Mouse (Mus musculus): ENCODE measurements around the gene Olfr52.

DNA sequence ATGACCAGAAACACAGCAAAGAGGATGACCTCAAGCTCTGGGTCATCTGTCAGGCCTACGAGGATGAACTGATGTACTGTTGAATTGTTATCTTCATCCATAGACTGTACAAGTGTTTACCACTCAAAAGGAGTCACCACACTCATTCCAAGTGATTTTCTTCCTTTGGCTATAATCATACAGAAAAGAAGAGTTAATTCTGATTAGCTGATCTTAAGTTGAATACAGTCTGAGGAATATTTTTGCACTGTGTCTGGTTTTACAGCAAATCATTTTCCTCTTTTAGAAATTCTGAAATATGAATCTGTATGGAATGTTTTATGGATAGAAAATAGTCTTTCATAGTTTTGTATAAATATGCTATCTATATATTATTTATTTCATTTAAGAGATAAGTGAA, 38.9 kb downstream of the Olfr52 start, which contains the start of gene Olfr1040:
- no peak for TF ChIP-seq POLR2A (IDR thresholded peaks at IDR 0.05; ENCODE audit: insufficient read length, low read depth)
- no peak for TF ChIP-seq TCF12 (IDR thresholded peaks at IDR 0.05; ENCODE audit: insufficient read depth, poor library complexity, severe bottlenecking)
- TF ChIP-seq USF1 (IDR thresholded peaks at IDR 0.05; ENCODE audit: low read depth): no peak
- no peak for TF ChIP-seq MYOD1 (IDR thresholded peaks at IDR 0.05; ENCODE audit: control insufficient read depth in 1 of 3, insufficient read length in 2 of 3, low read depth in 2 of 3)
- no peak for TF ChIP-seq TCF3 (IDR thresholded peaks at IDR 0.05; ENCODE audit: insufficient read length, low read depth)

Measured in myocyte (in vitro differentiated cells).